Mouse (Mus musculus): Measurements from ENCODE around the gene Tdrkh.

Gene Tdrkh

GRCm38 (mm10) chr3:94459834-94460233 lies 46.8 kb downstream of the Tdrkh start:
- DNase-seq (ENCODE audit: low spot score in 2 of 2) = no peak

DNA sequence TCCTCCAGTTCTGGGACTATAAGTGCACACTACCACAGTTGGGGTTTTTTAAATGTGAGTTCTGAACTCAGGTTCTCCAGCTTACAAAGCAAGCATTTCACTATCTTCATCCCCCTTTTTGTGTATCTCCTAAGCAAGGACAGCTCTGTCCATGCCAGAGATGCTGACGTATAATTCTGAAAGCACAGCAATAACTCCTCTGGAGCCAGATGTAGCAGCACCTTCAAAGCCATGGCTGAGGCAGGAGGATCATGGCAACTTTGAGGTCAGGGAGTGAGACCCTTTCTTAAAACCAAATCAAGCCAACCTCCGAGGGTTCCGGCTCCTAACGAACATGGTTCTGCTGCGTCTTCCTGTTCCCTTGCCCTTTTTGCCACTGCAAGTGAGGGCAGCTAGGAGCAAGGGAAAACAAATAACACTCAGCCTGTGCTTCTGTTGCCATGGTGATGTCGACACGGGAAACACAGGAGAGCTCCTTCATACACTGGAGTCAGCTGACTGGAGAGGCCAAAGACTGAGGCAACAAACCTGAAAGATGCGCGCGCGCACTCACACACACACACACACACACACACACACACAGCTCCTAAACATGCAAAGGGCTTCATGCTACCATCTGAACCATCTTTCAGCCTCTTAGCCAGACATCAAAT lies 51.0 kb downstream of the Tdrkh start:
- DNase-seq (ENCODE audit: low spot score in 2 of 2) = no peak

DNA sequence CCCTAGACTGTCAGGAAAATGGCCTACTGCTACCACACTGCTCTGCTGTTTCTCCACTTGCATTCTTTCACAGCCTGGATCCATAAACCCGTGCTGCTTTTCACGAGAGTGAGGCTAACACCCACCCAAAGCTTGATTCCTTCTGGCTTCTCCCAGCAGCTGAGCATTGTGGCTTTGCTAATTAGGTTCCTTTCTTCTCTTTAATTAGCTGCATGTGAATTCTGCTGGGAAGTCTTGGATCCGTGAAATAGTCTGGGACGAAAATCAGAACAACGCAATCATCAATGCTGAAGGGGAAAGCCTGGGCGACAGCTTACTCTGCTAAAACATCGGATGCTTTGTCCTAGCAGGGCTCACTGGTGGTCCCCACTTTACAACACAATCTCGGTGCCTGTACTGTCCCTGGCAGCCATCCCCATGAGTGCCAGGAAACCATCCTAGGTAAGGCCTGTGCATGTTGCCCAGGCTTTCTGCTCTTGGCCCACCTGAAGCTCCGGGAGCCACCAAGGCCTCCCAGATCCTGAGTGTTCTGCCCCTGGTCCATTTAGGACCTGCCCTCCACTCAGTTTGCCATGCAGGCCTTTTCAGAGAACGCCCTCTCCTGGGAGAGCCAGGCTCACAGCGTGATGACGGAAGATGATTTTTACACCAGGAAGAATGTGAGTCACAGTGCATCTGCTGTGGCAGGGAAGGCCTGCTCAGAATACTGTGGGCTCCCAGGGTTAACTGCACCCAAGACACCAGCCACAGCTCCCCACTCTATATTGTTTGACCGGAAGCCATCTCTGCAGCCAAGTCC lies 52.8 kb downstream of the Tdrkh start:
- no peak for DNase-seq (ENCODE audit: low spot score in 2 of 2)

- peak; percentile 15 to 59 for DNase-seq (ENCODE audit: low spot score in 2 of 2)
These were observed 55.9 kb downstream of the Tdrkh start for GRCm38 (mm10) chr3:94468931-94469330.

DNA sequence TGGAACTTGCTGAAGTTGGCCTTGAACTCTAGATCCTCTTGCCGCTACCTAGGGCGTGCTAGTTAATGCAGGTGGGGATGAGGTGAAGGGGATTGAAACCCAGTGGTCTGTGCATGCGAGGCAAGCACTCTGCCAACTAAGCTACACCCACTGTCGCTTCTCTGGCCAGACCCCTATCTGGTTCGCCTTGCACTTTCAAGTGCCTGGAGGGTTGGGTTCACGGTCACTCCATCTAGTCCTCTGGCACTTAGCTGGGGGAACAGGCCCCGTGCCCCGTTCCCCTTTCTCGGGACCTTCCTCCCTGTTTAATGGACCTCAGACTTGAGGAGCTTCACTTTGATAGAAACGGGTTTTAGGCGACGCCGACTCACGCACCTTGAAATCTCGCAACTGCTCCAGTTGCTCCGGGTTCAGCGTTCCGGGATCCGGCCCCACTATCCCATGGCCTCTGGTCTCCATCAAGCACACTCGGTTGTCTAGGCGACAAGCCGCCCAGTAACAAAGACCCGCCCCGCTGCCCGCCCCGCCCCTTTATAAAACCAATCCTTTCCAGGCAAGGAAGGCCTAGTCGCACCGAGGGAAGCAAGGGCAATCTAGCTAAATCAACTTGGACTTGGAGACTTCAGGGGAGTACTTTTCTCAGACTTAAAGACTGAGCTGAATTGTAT lies 59.5 kb downstream of the Tdrkh start:
- DNase-seq (ENCODE audit: low spot score in 2 of 2) = peak in 1 of 2 experiments; percentile 31

GRCm38 (mm10) chr3:94473115-94473505 lies 60.0 kb downstream of the Tdrkh start:
- DNase-seq (ENCODE audit: low spot score in 2 of 2) = no peak

GRCm38 (mm10) chr3:94473567-94474232 lies 60.6 kb downstream of the Tdrkh start:
- DNase-seq (ENCODE audit: low spot score in 2 of 2) = no peak

- peak in 1 of 2 experiments; percentile 25 for DNase-seq (ENCODE audit: low spot score in 2 of 2)
These were observed 63.4 kb downstream of the Tdrkh start for GRCm38 (mm10) chr3:94476301-94477035.

- DNase-seq (ENCODE audit: low spot score in 2 of 2) = no peak
These were observed 64.4 kb downstream of the Tdrkh start for GRCm38 (mm10) chr3:94477444-94477843.

DNA sequence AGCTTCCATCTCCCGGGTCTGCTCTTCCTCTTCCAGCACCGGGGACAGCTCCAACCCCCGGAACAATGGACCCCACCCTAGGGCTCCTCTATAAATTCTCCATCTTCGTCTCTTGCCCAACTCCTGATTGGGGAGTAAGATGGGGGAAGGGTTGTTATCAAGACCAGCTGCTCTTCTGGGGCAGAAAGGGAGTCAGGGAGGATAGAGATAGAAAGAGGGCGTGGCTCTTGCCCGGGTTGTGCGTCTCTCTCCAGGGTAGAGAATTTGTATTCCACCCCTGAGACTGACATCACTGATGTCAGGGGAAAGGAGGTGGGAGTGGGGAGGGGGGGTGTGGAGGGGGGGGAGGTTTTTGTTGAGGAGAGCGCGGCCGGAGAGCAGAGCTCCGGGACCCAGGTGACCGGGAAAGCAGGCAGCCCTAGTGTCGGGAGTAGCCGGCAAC lies 64.9 kb downstream of the Tdrkh start, which contains the start of gene Celf3:
Gene Celf3, plus strand, starts transcription at position 315 of the 442 bp plus-strand sequence.
- DNase-seq (ENCODE audit: low spot score in 2 of 2) = no peak

GRCm38 (mm10) chr3:94478591-94479169 lies 65.6 kb downstream of the Tdrkh start:
- DNase-seq (ENCODE audit: low spot score in 2 of 2) = no peak

DNA sequence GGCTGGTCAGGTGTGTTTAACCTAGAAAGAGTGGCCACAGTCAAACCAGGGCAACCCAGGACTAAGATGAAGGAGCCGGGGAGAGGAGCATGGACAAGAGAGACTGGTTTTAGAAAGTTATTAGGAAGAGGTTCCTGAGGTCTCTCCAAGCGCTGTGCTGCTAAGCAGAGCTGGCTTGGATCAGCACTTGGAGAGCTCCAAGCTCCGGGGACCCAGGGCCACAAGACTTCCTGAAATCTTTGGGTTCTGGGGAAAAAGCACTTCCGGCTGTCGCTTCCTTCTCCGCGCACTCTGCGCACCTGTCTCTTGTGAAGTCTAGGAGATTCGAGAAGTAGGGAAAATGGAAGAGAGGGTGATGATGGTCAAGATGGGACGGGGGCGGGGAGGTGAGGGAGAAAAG lies 66.5 kb downstream of the Tdrkh start:
- DNase-seq (ENCODE audit: low spot score in 2 of 2) = no peak

- no peak for DNase-seq (ENCODE audit: low spot score in 2 of 2)
These were observed 67.3 kb downstream of the Tdrkh start, which contains the start of gene Riiad1 for GRCm38 (mm10) chr3:94480291-94480884. TSS of gene Riiad1 (minus strand) at chr3:94480341.

- DNase-seq (ENCODE audit: low spot score in 2 of 2) = no peak
These were observed 68.4 kb downstream of the Tdrkh start for GRCm38 (mm10) chr3:94481429-94481828.

DNA sequence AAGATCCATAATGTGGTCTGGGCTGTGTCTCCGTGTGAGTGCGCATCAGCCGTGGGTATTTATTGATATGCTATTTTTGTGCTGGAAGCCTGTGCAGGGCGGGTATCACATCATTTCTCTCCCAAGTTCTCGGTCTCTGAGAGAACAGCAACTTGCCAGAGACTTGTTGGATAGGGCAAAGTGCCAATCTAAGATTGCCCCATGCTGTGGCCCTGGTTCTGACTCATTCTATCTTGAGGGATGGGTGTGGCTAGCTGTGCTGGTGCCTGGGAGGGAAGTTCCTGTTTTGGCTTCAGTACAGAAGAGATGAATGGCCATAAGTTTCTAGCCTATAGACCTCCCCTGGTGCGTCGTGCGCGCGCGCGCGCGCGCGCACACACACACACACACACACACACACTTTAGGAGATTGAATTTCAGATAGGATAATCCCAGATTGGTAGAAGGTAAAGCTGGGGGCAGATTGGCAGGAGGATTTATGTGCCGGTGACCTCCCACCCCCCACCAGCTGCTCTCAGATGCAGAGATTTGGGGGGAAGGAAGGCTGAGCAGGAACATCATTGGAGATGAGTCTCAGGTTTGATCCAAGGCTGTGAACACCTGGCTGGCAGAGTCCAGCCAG lies 69.8 kb downstream of the Tdrkh start:
- DNase-seq (ENCODE audit: low spot score in 2 of 2) = peak; percentile 42 to 70

DNA sequence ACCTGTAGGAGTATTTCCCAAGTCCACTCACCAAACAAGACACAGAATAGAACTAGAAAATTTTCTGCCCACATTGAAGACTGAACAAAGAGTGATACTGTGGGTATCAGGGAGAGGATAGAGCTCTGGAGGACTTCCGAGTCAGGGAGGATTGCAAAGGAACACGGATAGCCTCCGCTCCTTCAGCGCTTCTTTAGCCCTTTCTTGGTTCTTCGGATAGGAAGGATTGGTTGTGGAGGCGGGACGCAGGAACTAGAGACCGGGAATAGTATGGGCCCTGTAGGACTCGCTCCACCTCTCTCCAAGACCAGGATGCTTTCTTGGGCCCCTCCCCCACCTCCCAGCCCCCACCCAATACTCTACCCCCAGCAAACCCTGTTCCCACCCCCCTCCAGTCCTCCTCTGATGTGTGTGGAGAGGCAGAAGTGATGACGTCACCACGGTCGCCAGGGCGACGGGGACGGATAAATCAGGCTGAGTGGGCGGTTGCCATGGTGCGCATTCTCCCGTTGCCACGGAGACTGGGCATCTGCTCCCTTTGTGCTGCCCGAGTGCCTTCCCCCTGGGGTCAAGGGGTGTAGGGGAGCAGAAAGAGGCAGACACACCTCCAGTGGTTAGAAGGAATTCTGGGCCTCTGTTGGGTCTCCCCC lies 70.8 kb downstream of the Tdrkh start:
- no peak for DNase-seq (ENCODE audit: low spot score in 2 of 2)
